Mouse (Mus musculus) left cerebral cortex, adult 2 months (tissue): ENCODE data around the gene Htt. TPM values are rescaled to one million over a fixed set of nuclear protein-coding genes. Genes with fewer than 3 reads are reported as not detected.
"Not testable (repeated sequence)": the region's sequence is repeated elsewhere in the genome, so short reads cannot be mapped to it uniquely, and the experiment has no call there.

Source experiments
- DNase-seq, 2 experiments: peaks; one replicate each; pipeline ENCODE4 v3.0.0; 2021 to 2022; ENCODE audit warnings: low spot score in 2 of 2, mixed read lengths in 1 of 2; ENCODE audit errors: extremely low spot score in 1 of 2
- H3K27ac ChIP-seq: fragments of 200-600 bp; 2 replicates; pipeline ENCODE4 v1.8.1; 2022
- H3K4me3 ChIP-seq: fragments of 200-600 bp; 2 replicates; pipeline ENCODE4 v1.8.1; 2022
- CTCF ChIP-seq: fragments of 200-600 bp; IDR thresholded peaks from 2 replicates; pipeline ENCODE4 v1.8.1; 2022; ENCODE audit warnings: antibody characterized with exemption, mild to moderate bottlenecking, moderate library complexity
- intact Hi-C: fragments of 180-260 bp; cut with DNase I; formaldehyde crosslinking; loops from one replicate; pipeline ENCODE4 v1.15.1; 2025
- long read RNA-seq, 2 experiments: library from polyadenylated mRNA; stranded (forward); transcript quantifications; one replicate each; pipeline ENCODE4 v2.0.0; 2021; ENCODE audit warnings: borderline mapping rate in 2 of 2
- total RNA-seq, 2 experiments: library from RNA; stranded (reverse); gene quantifications; 2 replicates each; pipeline ENCODE4 v1.2.3; 2021

The Htt gene
- 10 to 100 TPM; 90.1 to 92.4 TPM for total RNA-seq
- long read RNA-seq, experiment 1, full-length matches to known transcripts = 4 of 19 reads
- long read RNA-seq, experiment 1, partial matches to known transcripts = 13 of 19 reads
- long read RNA-seq, experiment 1, other reads (novel, unspliced or antisense) = 2 of 19 reads
- long read RNA-seq, experiment 2, full-length matches to known transcripts = 3 of 10 reads
- long read RNA-seq, experiment 2, partial matches to known transcripts = 5 of 10 reads
- long read RNA-seq, experiment 2, other reads (novel, unspliced or antisense) = 2 of 10 reads

DNA sequence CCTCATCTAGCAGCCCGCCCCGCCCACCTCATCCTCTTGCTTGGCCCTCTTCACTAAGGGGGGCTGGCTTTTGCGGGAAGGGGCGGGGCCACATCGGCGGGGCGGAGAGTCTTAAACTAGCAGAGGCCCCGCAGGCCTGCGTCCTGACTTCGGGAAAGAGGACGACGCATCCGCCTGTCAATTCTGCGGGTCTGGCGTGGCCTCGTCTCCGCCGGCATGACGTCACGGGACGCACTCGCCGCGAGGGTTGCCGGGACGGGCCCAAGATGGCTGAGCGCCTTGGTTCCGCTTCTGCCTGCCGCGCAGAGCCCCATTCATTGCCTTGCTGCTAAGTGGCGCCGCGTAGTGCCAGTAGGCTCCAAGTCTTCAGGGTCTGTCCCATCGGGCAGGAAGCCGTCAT is at the start of gene Htt:
TSS of gene Htt (plus strand) at position 232 of the 400 bp plus-strand sequence.
- Histone ChIP-seq H3K4me3 (peak within 1 kb of the TSS; percentile 74), H3K27ac (peak within 1 kb of the TSS; percentile 89)
- DNase-seq = peak; percentile 98
- intact Hi-C loops = loop anchor here (1.0 to 10.0 kb wide), 2 partner anchors 101 to 237 kb away; partner anchors contain the start of genes Grk4, Nop14 and Sh3bp2
- no peak for TF ChIP-seq CTCF

DNA sequence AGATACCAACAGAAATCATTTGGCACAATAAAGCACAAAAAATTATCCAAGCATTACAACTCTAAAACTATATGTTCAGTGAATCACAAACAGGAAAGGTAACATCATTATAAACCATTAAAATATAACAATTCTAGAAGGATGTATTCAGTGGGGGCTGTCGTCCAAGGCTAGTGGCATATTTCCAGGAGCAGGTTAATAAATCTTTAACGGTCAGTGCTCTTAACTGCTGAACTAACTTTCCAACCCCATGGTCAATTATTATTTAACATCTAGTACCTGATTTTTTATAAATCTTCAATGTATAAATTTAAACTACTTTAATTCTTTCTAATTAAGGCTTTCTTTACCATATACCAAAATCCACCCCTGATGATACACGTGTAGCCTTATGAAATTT is 47.2 kb upstream of the Htt start:
- H3K4me3 ChIP-seq, intact Hi-C loops, H3K27ac ChIP-seq, DNase-seq: not testable (repeated sequence)

DNA sequence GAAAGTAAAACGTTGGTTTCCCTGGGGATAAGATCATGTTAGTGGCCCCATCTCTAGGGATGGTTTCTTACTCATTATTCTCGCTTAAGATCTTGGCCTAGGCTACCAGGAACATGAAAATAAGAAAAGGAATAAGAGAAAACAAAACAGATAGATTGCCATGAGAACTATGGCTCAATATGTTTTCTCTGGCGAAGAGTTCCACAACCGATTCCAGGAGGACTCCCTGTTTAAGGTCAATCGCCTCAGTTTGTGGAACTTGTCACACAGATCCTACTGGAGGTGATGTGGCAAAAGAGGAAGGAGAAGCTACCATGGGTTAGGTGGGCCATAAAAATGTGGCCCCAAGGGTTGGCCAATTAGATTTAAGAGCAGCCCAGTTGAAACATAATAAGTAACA is 46.7 kb upstream of the Htt start:
- no peak for TF ChIP-seq CTCF
- intact Hi-C loops = no loop called here
- Histone ChIP-seq H3K27ac (no peak overlapping the region), H3K4me3 (no peak overlapping the region)
- no peak for DNase-seq

DNA sequence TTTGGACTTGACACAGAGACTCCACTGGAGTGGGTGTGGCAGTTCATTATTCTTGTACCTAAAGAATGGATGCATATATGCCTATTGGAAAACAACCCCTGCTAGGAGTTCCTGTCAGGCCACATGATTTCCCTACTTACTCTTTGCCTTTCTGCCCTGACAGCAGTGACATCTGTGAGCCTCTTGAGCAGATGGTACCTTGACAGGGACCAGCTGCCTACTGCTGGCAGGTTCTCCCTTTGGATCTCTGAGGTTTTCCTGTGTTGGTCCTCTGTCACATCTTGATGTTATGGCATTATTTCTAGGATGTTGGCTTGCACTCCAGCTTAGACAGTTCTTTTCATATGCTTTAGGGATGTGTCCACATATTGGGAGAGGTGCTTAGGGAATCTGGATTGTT is 32.4 kb upstream of the Htt start:
- no peak for DNase-seq
- no peak for TF ChIP-seq CTCF
- H3K27ac ChIP-seq = no peak overlapping the region
- H3K4me3 ChIP-seq = no peak overlapping the region
- intact Hi-C loops = no loop called here

DNA sequence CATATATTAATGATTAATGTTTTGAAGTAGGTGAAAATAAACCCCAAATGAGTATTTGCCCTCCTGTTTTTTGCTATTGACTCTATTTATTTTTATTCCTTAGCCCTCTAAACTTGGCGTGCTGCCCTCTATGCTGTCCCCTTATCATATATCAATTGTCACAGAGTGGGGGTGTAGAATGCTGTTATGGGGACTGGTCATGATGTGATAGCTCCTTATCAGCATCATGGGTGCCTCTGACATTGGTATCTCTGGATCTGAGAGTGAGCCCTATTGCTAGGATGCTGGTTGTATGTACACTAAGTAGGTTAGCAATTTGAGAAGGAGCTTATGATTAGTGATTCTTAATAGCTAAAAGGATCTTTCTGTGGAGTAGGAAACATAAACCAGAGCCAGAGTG is 31.3 kb upstream of the Htt start:
- intact Hi-C loops = no loop called here
- Histone ChIP-seq H3K27ac (no peak overlapping the region), H3K4me3 (no peak overlapping the region)
- no peak for TF ChIP-seq CTCF
- DNase-seq = no peak

DNA sequence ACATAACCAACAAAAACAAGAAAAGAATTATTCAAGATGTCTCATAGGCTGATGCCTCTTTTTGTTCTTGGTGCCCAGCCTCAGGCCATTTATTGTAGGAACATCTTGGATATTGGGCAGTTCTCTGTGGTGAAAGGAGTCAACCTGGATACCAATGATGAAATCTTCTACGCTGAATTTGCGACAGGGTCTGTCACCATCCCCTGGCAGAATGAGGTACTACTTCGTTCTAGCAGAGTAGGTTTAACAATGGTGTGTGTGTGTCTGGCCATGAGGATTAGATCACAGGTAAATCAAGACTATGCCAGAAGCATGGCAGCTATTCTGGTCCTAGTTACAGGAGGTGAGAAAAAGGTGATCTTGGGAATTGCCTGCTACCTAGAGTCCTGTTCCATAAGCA is 10.1 kb upstream of the Htt start:
- DNase-seq = no peak
- intact Hi-C loops = no loop called here
- no peak overlapping the region for H3K27ac ChIP-seq

DNA sequence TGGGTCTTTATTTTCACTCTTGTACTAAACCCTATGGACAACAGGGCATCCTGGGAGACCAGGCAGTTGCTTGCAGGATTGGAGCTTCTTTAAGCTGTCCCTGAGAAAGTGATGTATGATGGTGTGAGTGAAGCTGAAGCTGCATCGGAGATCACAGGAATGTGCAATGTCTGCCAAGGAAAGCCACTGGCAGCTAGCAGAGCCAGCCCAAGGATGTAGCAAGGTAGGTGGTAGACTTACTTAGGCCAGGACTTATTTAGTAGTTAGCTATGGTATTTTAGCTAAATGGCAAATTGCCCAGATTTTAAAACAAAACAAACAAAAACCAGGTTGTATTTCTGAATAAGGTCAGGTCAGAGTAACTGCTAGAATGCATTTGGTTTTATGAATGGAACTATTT is 2.8 kb upstream of the Htt start:
- TF ChIP-seq CTCF = no peak
- H3K4me3 ChIP-seq = no peak overlapping the region
- intact Hi-C loops = loop anchor here (5.0 kb wide), 1 partner anchor 86 kb away; no protein-coding TSS in a partner anchor
- no peak for DNase-seq
- no peak overlapping the region for H3K27ac ChIP-seq

More for the DNA sequence above, 10.1 kb upstream of the Htt start:
- H3K4me3 ChIP-seq = no peak overlapping the region
- no peak for TF ChIP-seq CTCF

DNA sequence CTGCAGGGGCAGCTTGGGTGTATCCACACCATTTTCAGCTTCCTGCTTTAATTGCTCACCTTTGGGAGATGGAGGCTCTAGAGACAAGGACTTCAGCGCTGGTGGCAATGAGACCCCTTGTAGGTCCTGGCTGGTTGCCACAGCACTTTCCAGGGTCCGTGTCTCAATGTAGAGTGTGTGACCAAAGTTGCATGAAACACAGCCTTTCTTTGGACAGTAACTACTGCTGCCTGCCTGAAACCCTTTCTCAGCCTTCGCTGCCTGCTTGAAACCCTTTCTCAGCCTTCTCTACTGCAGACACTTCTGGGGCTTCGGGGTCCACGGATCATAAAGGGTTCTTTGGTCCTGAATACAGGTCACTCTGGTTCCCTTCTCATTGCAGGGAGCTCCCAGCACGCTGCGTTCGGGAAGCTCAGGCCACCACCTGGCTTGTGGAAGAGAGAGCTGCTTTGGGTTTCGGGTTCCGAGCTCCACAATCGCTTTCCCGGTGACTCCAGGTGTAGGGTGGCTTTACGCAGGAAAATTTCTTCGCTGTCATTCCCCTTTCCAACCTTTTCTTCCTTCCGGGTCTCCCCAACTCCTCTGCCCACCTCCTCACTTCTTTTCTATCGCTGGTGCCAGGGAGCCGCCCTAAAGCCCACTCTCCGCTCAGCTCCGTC is 561 bp upstream of the Htt start:
- H3K27ac ChIP-seq = peak overlapping the region; percentile 89
- DNase-seq = peak; percentile 12 to 22
- no peak for TF ChIP-seq CTCF
- intact Hi-C loops = loop anchor here (1.0 to 10.0 kb wide), 2 partner anchors 101 to 236 kb away; partner anchors contain the start of genes Grk4, Nop14 and Sh3bp2
- H3K4me3 ChIP-seq = peak overlapping the region; percentile 74

DNA sequence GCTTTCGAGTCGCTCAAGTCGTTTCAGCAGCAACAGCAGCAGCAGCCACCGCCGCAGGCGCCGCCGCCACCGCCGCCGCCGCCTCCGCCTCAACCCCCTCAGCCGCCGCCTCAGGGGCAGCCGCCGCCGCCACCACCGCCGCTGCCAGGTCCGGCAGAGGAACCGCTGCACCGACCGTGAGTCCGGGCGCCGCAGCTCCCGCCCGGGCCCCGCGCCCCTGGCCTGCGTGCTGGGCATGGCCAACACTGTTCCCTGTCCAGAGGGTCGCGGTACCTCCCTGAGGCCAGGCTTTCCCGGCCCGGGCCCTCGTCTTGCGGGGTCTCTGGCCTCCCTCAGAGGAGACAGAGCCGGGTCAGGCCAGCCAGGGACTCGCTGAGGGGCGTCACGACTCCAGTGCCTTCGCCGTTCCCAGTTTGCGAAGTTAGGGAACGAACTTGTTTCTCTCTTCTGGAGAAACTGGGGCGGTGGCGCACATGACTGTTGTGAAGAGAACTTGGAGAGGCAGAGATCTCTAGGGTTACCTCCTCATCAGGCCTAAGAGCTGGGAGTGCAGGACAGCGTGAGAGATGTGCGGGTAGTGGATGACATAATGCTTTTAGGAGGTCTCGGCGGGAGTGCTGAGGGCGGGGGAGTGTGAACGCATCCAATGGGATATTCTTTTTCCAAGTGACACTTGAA is 533 bp downstream of the Htt start:
- intact Hi-C loops = loop anchor here (1.0 to 10.0 kb wide), 2 partner anchors 102 to 237 kb away; partner anchors contain the start of genes Grk4, Nop14 and Sh3bp2
- peak overlapping the region; percentile 74 for H3K4me3 ChIP-seq

DNA sequence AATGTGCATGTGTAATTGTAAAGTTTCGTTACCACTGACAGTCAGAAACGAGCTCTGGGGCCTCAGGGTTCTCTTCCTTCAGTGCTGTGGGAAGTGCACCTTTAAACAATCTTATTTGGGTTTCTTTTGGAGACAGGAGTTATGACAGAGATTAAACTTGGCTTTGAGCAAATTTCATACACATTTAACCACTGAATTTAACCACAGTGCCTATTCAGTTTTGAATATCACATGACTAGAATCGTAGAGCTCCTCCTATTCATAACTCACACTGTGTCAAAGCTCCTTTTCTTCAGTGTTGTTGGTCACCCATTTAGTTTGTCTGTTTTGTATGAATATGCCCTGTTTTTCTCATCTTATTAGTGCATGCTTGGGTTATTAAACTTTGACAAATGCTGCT is 10.3 kb downstream of the Htt start:
- no peak for DNase-seq
- intact Hi-C loops = no loop called here
- Histone ChIP-seq H3K4me3 (no peak overlapping the region), H3K27ac (no peak overlapping the region)
- no peak for TF ChIP-seq CTCF

More for the DNA sequence above, 533 bp downstream of the Htt start:
- DNase-seq = peak; percentile 41 to 45
- TF ChIP-seq CTCF = no peak
- peak overlapping the region; percentile 89 for H3K27ac ChIP-seq

DNA sequence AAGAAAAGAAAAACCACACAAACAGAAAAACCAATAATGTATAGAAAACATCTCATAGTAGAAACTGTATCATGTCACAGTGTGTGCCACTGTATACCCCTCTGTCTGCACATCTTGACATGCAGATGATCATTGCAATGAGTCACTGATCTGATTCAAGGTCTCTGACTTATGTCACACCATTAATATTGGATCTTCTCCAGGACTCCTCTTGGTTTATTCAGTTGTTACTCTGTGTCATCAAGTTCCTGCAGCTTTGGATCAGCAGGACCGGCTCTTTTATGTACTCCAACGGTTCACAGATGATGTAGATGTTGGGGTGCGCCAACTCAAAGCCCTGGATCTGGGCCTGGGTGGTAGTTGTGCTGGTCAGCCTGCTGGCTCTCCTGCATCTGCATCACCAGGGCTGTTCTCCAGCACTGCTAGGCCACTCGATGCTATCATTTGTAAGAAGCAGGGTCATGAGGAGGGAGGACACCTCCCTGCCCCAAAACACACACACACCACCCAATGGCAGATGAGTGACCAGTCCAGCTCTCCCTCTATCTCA is 11.2 kb downstream of the Htt start:
- no peak for TF ChIP-seq CTCF
- DNase-seq = no peak
- Histone ChIP-seq H3K4me3 (no peak overlapping the region), H3K27ac (no peak overlapping the region)
- intact Hi-C loops = no loop called here

DNA sequence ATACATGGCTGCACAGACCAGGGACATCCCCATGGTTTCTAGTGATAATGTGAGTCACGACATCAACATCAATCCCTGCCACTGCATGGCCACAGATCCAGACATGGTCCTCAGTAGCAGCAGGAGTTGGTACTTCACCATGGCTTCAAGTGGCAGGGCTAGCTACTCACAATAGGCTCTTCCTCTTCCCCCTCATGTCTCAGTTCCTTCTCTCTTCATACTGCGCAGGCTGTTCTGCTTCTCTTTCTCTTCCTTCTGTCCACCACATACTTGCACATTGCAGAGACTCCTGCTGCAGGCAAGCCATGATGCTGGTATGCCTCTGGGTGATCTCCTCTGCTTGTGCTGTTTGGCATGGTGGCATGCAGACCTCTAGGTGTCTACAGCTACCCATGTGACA is 11.9 kb downstream of the Htt start:
- intact Hi-C loops = no loop called here
- no peak overlapping the region for H3K27ac ChIP-seq
- no peak for TF ChIP-seq CTCF
- DNase-seq = no peak
- H3K4me3 ChIP-seq = no peak overlapping the region
